Mouse (Mus musculus) ES-E14 (cell line): ENCODE measurements at regions not wholly inside any gene's neighbourhood (a gene's known extent, or its start where the extent isn't known, plus 50 kb on each side); places are given as distances from the start of the nearest gene placed in this dataset.
"Not testable (repeated sequence)": the region's sequence is repeated elsewhere in the genome, so short reads cannot be mapped to it uniquely, and the experiment has no call there.

Experiments used
- CHD2 ChIP-seq: IDR thresholded peaks from 2 replicates; pipeline ENCODE4 v1.6.1; 2014; ENCODE audit warnings: mild to moderate bottlenecking, low read depth, low read length, inconsistent platforms
- HCFC1 ChIP-seq: IDR thresholded peaks from 2 replicates; pipeline ENCODE4 v1.6.1; 2012; ENCODE audit warnings: low read length, inconsistent platforms, borderline replicate concordance; ENCODE audit not compliant: insufficient read depth
- MAFK ChIP-seq: IDR thresholded peaks from 2 replicates; pipeline ENCODE4 v1.6.1; 2014; ENCODE audit warnings: mild to moderate bottlenecking, low read depth, low read length, inconsistent platforms; ENCODE audit not compliant: insufficient read depth
- ZC3H11A ChIP-seq: IDR thresholded peaks from 2 replicates; pipeline ENCODE4 v1.6.1; 2012; ENCODE audit warnings: low read depth, mild to moderate bottlenecking, inconsistent platforms, low read length, borderline replicate concordance

GRCm38 (mm10) chr8:20122067-20122925 lies 219.1 kb downstream of the Gm31371 start:
- peak; percentile 59 for TF ChIP-seq HCFC1
- TF ChIP-seq MAFK, CHD2, ZC3H11A: not testable (repeated sequence)
